Mouse (Mus musculus) monocyte, adult 59 days (primary cell): ENCODE measurements around the gene Dmp1. TPM values are rescaled to one million over a fixed set of nuclear protein-coding genes. Genes with fewer than 3 reads are reported as not detected.

Source experiments
- total RNA-seq, 2 experiments: library from RNA; stranded (reverse); gene quantifications; one replicate each; pipeline ENCODE4 v1.2.4; 2023

Dmp1 gene
- not detected for total RNA-seq

GRCm38 (mm10) chr5:104202351-104202750, at the start of gene Dmp1:
TSS of gene Dmp1 (plus strand) at chr5:104202613.

GRCm38 (mm10) chr5:104170412-104170811, 32.0 kb upstream of the Dmp1 start, which contains the start of gene Dspp:
TSS of gene Dspp (plus strand) at chr5:104170712.

Other genes starting within 250 kb of the Dmp1 start
- not detected for gene Hsd17b13, start 225.2 kb upstream of the Dmp1 start, total RNA-seq
- gene Hsd17b11, start 180.7 kb upstream of the Dmp1 start, total RNA-seq: 100 to 1,000 TPM; 140 to 154 TPM
- 10 to 100 TPM; 30.2 TPM for gene Nudt9, start 156.3 kb upstream of the Dmp1 start, total RNA-seq
- not detected for gene Gm17660, start 125.0 kb upstream of the Dmp1 start, total RNA-seq
- gene Sparcl1, start 88.9 kb upstream of the Dmp1 start, total RNA-seq: not detected
- gene Dspp, start 31.9 kb upstream of the Dmp1 start, total RNA-seq: not detected
- not detected for gene Ibsp, start 96.6 kb downstream of the Dmp1 start, total RNA-seq
- not detected for gene Mepe, start 122.7 kb downstream of the Dmp1 start, total RNA-seq
- gene Spp1, start 232.5 kb downstream of the Dmp1 start, total RNA-seq: 1 to 10 TPM; 1.4 to 2.2 TPM